Mouse (Mus musculus): ENCODE measurements around the gene AF366264. TPM values are rescaled to one million over a fixed set of nuclear protein-coding genes. Genes with fewer than 3 reads are reported as not detected.
A peak's percentile ranks its signal among the peaks of the same experiment; 100 is the strongest.
"Not testable (repeated sequence)": the region's sequence is repeated elsewhere in the genome, so short reads cannot be mapped to it uniquely, and the experiment has no call there.

Gene AF366264
- polyA plus RNA-seq (2016; fragmentation: Nextera tagmentation; extraction: Ambion mirVana): not detected in 2 replicates

GRCm38 (mm10) chr8:13838289-13838688 is at the start of gene AF366264:
Gene AF366264, minus strand, starts transcription at chr8:13838389.
- not testable (repeated sequence) for DNase-seq (ENCODE audit: low spot score); H3K27me3 ChIP-seq (ENCODE audit: insufficient read depth, poor library complexity, severe bottlenecking); H3K27ac ChIP-seq; H3K4me3 ChIP-seq; H3K9me3 ChIP-seq; H3K4me1 ChIP-seq (replicated peaks); H3K36me3 ChIP-seq
- 91% methylated on average over 5 of the region's 5 CpGs for WGBS

GRCm38 (mm10) chr8:13843286-13843685 is 5.1 kb upstream of the AF366264 start:
- H3K27me3 ChIP-seq (ENCODE audit: insufficient read depth, poor library complexity, severe bottlenecking); H3K27ac ChIP-seq; H3K4me3 ChIP-seq; DNase-seq (ENCODE audit: low spot score); H3K36me3 ChIP-seq; H3K9me3 ChIP-seq; H3K4me1 ChIP-seq (replicated peaks): not testable (repeated sequence)
- 89% methylated on average over 1 of the region's 1 CpGs for WGBS

DNA sequence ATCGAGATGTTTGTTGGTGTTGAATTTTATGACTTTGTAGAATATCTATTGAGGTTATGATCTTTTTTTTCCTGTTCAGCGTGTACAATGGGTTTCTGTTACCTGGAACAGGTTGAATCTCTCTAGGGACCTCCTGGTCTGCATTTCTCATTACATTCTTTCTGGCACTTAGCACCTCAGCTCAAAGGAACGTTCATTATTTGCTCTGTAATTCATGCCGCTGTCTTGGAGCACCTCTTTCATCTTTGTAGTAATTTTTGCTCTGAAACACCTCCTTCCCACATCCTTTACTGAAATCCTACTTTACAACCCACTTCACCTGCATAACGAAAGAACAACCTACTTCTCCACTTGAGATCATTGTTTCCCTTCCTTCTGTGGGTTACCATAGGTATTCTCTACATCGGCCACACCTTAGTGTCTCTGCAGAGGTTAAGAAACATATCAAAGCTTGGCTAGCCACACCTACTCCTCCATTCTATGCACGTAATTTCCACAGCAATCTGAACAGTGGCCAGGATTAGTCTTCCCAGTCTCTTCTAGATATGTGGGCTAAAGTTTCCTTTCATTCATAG is 9.5 kb downstream of the AF366264 start:
- Histone ChIP-seq H3K4me1 (replicated peaks) (no peaks in the 10 kb centered on the region), H3K27ac (no peak overlapping the region), H3K36me3 (no peaks in the 10 kb centered on the region), H3K4me3 (no peak overlapping the region), H3K27me3 (ENCODE audit: insufficient read depth, poor library complexity, severe bottlenecking) (no peaks in the 10 kb centered on the region), H3K9me3 (no peaks in the 10 kb centered on the region)
- 83% methylated on average over 7 of the region's 7 CpGs for WGBS
- DNase-seq (ENCODE audit: low spot score): no peak

DNA sequence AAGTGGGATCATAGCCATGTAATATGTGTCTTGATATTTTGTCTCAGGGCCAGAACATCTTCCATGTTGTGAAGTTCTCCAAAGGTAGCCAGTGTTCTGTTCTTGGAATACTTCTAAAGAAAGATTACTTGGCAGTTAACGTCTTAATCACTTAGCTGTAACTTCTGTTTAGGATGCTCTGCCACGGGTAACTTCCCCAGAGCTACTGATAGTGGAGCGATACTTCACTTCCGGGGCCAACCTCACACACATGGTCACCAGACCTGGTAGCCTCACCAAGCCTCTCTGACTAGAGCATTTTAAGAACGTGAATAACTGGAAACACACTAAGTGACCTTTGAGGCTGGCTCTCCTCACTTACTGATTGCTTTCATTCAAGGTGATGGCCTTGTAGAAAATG is 38.6 kb downstream of the AF366264 start:
- H3K27ac ChIP-seq: no peak overlapping the region
- H3K9me3 ChIP-seq: no peaks in the 10 kb centered on the region
- WGBS: 92% methylated on average over 5 of the region's 5 CpGs
- H3K4me3 ChIP-seq: no peak overlapping the region
- H3K27me3 ChIP-seq (ENCODE audit: insufficient read depth, poor library complexity, severe bottlenecking): no peaks in the 10 kb centered on the region
- H3K36me3 ChIP-seq: peaks cover 44% of the 10 kb centered on the region
- no peak for DNase-seq (ENCODE audit: low spot score)
- peaks cover 4% of the 10 kb centered on the region for H3K4me1 ChIP-seq (replicated peaks)

GRCm38 (mm10) chr8:13797676-13798075 is 40.5 kb downstream of the AF366264 start:
- Histone ChIP-seq H3K27ac (no peak overlapping the region), H3K9me3 (no peaks in the 10 kb centered on the region), H3K27me3 (ENCODE audit: insufficient read depth, poor library complexity, severe bottlenecking) (no peaks in the 10 kb centered on the region), H3K4me1 (replicated peaks) (peaks cover 4% of the 10 kb centered on the region), H3K4me3 (no peak overlapping the region), H3K36me3 (peaks cover 58% of the 10 kb centered on the region)
- WGBS: 96% methylated on average over 5 of the region's 5 CpGs
- DNase-seq (ENCODE audit: low spot score): no peak

- no peak for DNase-seq (ENCODE audit: low spot score)
- Histone ChIP-seq H3K27me3 (ENCODE audit: insufficient read depth, poor library complexity, severe bottlenecking) (no peaks in the 10 kb centered on the region), H3K9me3 (no peaks in the 10 kb centered on the region), H3K27ac (no peak overlapping the region), H3K4me1 (replicated peaks) (no peaks in the 10 kb centered on the region), H3K4me3 (no peak overlapping the region), H3K36me3 (peaks cover 80% of the 10 kb centered on the region)
- WGBS: 94% methylated on average over 11 of the region's 11 CpGs
Observed at GRCm38 (mm10) chr8:13793746-13794101, 44.5 kb downstream of the AF366264 start.

DNA sequence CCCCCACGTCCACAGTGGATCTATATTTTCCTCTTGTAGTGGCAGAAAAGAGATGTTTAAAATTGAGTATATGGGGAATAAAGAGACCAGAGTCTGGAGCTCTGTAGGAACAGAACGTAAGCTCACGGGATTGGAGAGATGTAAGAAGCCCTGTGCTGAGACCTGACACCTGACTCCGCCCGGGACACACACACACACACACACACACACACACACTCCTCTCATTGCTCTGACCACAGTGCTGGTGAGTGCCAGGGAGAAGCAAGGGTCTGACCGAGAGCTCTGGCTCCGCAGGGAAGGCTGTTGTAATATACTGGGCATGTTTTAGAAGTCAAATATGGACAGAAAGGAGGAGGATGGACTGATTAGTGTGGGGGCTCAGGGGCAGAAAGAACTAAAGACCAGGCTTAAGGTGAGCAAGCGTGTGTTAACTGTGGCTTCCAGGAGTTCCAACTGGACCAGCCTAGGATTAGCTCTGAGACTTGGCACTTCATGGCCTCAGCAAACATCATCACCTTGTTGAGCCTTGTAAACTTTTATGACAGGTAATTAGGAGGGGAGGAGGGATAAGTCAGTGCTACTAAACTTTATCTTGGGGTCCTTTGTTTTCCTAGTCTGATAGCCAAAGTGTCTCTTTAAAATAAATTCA is 45.0 kb downstream of the AF366264 start:
- Histone ChIP-seq H3K4me1 (replicated peaks) (no peaks in the 10 kb centered on the region), H3K27me3 (ENCODE audit: insufficient read depth, poor library complexity, severe bottlenecking) (no peaks in the 10 kb centered on the region), H3K4me3 (no peak overlapping the region), H3K27ac (no peak overlapping the region), H3K36me3 (peaks cover 80% of the 10 kb centered on the region), H3K9me3 (no peaks in the 10 kb centered on the region)
- WGBS: 94% methylated on average over 8 of the region's 8 CpGs
- DNase-seq (ENCODE audit: low spot score): no peak

DNA sequence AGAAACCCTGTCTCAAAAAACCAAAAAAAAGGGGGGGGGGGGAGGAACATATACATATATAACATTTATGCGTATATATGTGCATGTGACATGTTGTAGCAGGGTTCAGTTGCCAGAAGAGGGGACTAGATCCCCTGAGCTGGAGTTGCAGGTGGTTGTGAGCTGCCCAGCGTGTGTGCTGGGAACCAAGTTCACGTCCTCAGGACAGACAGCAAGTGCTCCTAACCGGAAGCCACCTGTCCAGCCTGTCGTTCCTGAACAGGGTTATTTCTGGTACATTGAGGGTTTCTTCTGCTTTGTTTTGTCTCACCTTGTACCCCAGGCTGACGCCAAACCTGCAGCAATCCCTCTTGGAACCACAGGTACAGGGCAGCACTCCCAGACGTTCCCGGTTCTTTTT is 48.6 kb downstream of the AF366264 start:
- Histone ChIP-seq H3K4me1 (replicated peaks) (peaks cover 10% of the 10 kb centered on the region), H3K4me3 (no peak overlapping the region), H3K36me3 (peaks cover 56% of the 10 kb centered on the region), H3K27me3 (ENCODE audit: insufficient read depth, poor library complexity, severe bottlenecking) (no peaks in the 10 kb centered on the region), H3K9me3 (no peaks in the 10 kb centered on the region), H3K27ac (no peak overlapping the region)
- WGBS: 93% methylated on average over 8 of the region's 8 CpGs
- no peak for DNase-seq (ENCODE audit: low spot score)

DNA sequence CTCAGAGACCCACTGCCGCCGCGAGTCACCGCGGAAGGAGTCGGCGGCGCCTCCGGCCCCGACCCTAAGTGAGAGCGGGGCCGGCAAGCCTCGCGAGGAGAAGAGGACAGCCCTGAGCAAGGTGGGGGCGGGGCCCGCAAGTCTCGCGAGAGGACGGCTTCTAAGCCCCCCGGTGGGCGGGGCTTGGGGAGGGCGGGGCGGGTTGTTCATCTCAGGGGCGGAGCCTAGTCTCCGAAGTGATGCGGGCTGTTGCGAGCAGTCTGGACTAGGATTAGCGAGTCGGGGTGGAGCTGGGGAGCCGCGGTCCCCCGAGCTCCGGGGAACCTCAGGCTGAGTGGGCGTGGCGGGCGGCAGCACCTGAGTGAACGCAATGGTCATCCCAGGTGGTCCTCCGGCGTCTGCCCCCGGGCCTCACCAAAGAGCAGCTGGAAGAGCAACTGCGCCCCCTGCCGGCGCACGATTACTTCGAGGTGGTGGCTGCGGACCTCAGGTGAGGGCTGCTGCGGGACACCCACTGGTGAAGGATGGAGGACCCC is 52.4 kb downstream of the AF366264 start:
- Histone ChIP-seq H3K9me3 (no peaks in the 10 kb centered on the region), H3K27me3 (ENCODE audit: insufficient read depth, poor library complexity, severe bottlenecking) (no peaks in the 10 kb centered on the region), H3K4me1 (replicated peaks) (peaks cover 15% of the 10 kb centered on the region), H3K36me3 (peaks cover 46% of the 10 kb centered on the region), H3K27ac (peak overlapping the region; percentile 99), H3K4me3 (peak overlapping the region; percentile 75)
- peak; percentile 98 for DNase-seq (ENCODE audit: low spot score)
- under 1% methylated on average over 47 of the region's 47 CpGs for WGBS

DNA sequence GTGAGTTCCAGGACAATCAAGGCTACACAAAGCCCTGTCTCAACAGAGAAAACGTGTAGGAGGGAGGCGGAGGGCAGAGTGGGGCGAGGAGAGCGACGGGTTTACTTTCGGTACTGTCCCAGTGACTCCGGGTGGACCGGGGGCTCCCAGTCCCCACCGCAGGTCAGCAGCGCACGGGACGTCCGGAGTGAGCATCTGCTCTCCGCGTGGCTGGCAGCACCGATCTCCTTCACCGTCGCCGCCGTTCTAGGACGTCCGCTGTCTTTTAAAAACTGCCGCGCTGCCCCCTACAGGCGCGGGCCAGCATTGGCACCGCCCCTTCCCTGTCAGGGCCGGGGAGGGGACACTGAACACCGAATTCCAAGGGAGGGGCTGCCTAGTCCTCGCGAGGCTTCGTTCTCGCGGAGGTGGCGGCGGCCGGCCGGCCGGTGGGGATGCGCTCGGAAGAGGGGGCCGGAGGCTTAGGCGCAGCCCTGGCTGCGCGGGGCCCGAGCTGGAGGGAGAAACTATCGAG is 52.9 kb downstream of the AF366264 start, which contains the start of gene Upf3a:
Gene Upf3a, plus strand, starts transcription at position 366 of the 514 bp plus-strand sequence.
- WGBS: under 1% methylated on average over 47 of the region's 47 CpGs

More for the DNA sequence above, 52.9 kb downstream of the AF366264 start, which contains the start of gene Upf3a:
- Histone ChIP-seq H3K36me3 (peaks cover 51% of the 10 kb centered on the region), H3K4me1 (replicated peaks) (peaks cover 15% of the 10 kb centered on the region), H3K27ac (peak within 1 kb of the TSS; percentile 99), H3K9me3 (no peaks in the 10 kb centered on the region), H3K27me3 (ENCODE audit: insufficient read depth, poor library complexity, severe bottlenecking) (no peaks in the 10 kb centered on the region), H3K4me3 (peak within 1 kb of the TSS; percentile 75)
- DNase-seq (ENCODE audit: low spot score): peak; percentile 96

Other genes with a start within 250 kb of the AF366264 start
- gene Rasa3, start 160.8 kb downstream of the AF366264 start, polyA plus RNA-seq (2016; fragmentation: Nextera tagmentation; extraction: Ambion mirVana): 28.8 and 31.8 TPM in 2 replicates
- 0.90 and 2.5 TPM in 2 replicates for gene Cfap97d2, start 132.5 kb downstream of the AF366264 start, polyA plus RNA-seq (2016; fragmentation: Nextera tagmentation; extraction: Ambion mirVana)
- gene Cdc16, start 80.7 kb downstream of the AF366264 start, polyA plus RNA-seq (2016; fragmentation: Nextera tagmentation; extraction: Ambion mirVana): 210 and 212 TPM in 2 replicates
- 36.0 and 36.7 TPM in 2 replicates for gene Upf3a, start 52.8 kb downstream of the AF366264 start, polyA plus RNA-seq (2016; fragmentation: Nextera tagmentation; extraction: Ambion mirVana)
- gene Champ1, start 31.3 kb upstream of the AF366264 start, polyA plus RNA-seq (2016; fragmentation: Nextera tagmentation; extraction: Ambion mirVana): 45.5 and 47.0 TPM in 2 replicates
- gene Coprs, start 51.9 kb upstream of the AF366264 start, polyA plus RNA-seq (2016; fragmentation: Nextera tagmentation; extraction: Ambion mirVana): 79.7 and 85.8 TPM in 2 replicates

All from hindbrain, embryonic 10.5 days (tissue).